ENCODE assay signal across 35 mouse cellular contexts in the genomic region with DNA sequence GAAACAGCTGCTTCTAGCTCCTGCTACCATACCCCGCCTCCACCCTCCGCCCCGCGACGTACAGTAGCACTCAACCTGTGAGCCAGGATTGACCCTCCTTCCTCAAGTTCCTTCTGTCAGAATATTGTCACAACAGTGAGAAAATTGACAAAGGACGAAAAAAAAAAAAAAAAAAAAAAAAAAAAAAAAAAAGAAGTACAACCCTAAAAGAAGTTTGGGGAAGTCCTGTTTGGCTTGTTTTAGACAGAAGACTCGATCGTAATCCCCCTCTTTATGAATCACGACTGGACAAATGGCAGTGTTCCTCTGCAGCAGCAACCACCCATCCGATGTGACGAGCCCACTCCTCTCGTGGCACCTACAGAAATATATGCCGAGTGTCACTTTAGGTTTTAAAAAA.
"Had no signal": no experiment of that assay in that cellular context is flagged by ENCODE, and none has a peak within 500 bp of the region (broad histone marks: within the 10 kb centered on the region; RNA-seq: fewer than 3 reads in every experiment).

No protein-coding gene starts in this region.

- H3K4me2 ChIP-seq: heart, embryonic 11.5 days; heart, embryonic 12.5 days; heart, embryonic 13.5 days; heart, embryonic 15.5 days; hindbrain, embryonic 12.5 days; hindbrain, embryonic 13.5 days; hindbrain, embryonic 14.5 days; hindbrain, embryonic 15.5 days; intestine, embryonic 15.5 days; kidney, embryonic 15.5 days had no signal

- H3K27me3 ChIP-seq: heart, embryonic 12.5 days; heart, embryonic 13.5 days; heart, embryonic 15.5 days; hindbrain, embryonic 12.5 days; hindbrain, embryonic 13.5 days; hindbrain, embryonic 15.5 days; intestine, embryonic 15.5 days; kidney, embryonic 15.5 days had no signal

- ATAC-seq: hindbrain, embryonic 16.5 days; hindbrain, postnatal 0 days; inflammation-experienced regulatory T-cells, adult 6 months; intestine, embryonic 15.5 days; intestine, embryonic 16.5 days; intestine, postnatal 0 days had no signal

- H3K9ac ChIP-seq: heart, embryonic 12.5 days; heart, embryonic 13.5 days; heart, embryonic 15.5 days; hindbrain, embryonic 12.5 days; hindbrain, embryonic 13.5 days; hindbrain, embryonic 14.5 days; hindbrain, embryonic 15.5 days; intestine, embryonic 15.5 days; kidney, embryonic 15.5 days had no signal

- DNase-seq: heart, postnatal 10 days; heart, postnatal 14 days; heart, postnatal 36 days; heart, postnatal 4 days; kidney, adult 11 months; kidney, adult 18-20 months; kidney, adult 2 months; kidney, adult 8-10 months; kidney, adult 9 months; kidney, postnatal 10 days; kidney, postnatal 14 days; kidney, postnatal 25 days; kidney, postnatal 36 days; kidney, postnatal 4 days; layer of hippocampus, adult 9-11 months; layer of hippocampus, postnatal 36 days had no signal

- H3K9me3 ChIP-seq: heart, embryonic 10.5 days; heart, embryonic 12.5 days; heart, embryonic 13.5 days; heart, embryonic 15.5 days; hindbrain, embryonic 10.5 days; hindbrain, embryonic 12.5 days; hindbrain, embryonic 13.5 days; hindbrain, embryonic 15.5 days; intestine, embryonic 15.5 days; kidney, embryonic 15.5 days had no signal

- H3K4me1 ChIP-seq: heart, embryonic 10.5 days; heart, embryonic 12.5 days; heart, embryonic 13.5 days; heart, embryonic 15.5 days; intestine, embryonic 15.5 days; kidney, embryonic 15.5 days had no signal

- H3K4me3 ChIP-seq: heart, embryonic 10.5 days; heart, embryonic 12.5 days; heart, embryonic 13.5 days; heart, embryonic 15.5 days; hindbrain, embryonic 10.5 days; hindbrain, embryonic 12.5 days; hindbrain, embryonic 13.5 days; hindbrain, embryonic 15.5 days; intestine, embryonic 15.5 days; kidney, embryonic 15.5 days; layer of hippocampus, adult 2 months had no signal

- H3K36me3 ChIP-seq: heart, embryonic 10.5 days; heart, embryonic 12.5 days; heart, embryonic 13.5 days; heart, embryonic 15.5 days; hindbrain, embryonic 10.5 days; hindbrain, embryonic 12.5 days; hindbrain, embryonic 13.5 days; hindbrain, embryonic 15.5 days; intestine, embryonic 15.5 days; kidney, embryonic 15.5 days had no signal

- H3K27ac ChIP-seq: heart, embryonic 10.5 days; heart, embryonic 13.5 days; heart, embryonic 15.5 days; hindbrain, embryonic 10.5 days; hindbrain, embryonic 12.5 days; hindbrain, embryonic 13.5 days; hindbrain, embryonic 14.5 days; hindbrain, embryonic 15.5 days; hindbrain, postnatal 0 days; intestine, embryonic 15.5 days; kidney, embryonic 15.5 days; kidney, postnatal 0 days; layer of hippocampus, adult 2 months had no signal
